Mouse (Mus musculus) limb, embryonic 12.5 days (tissue): Measurements from ENCODE around the gene Tjp2. TPM values are rescaled to one million over a fixed set of nuclear protein-coding genes. Genes with fewer than 3 reads are reported as not detected.

Source experiments
- ATAC-seq: fragments of 200-750 bp; cut with Nextera tagmentation; 2 replicates; pipeline ENCODE4 v1.8.0; 2017; ENCODE audit warnings: low read depth, moderate TSS enrichment; ENCODE audit not compliant: insufficient number of reproducible peaks, insufficient read depth, low FRiP score, low TSS enrichment
- H3K27ac ChIP-seq: fragments of 300-500 bp; sonication (generic); 2 replicates; pipeline ENCODE4 v1.5.1; 2016; ENCODE audit warnings: mild to moderate bottlenecking, moderate library complexity
- H3K27me3 ChIP-seq: fragments of 300-500 bp; sonication (generic); 2 replicates; pipeline ENCODE4 v1.6.1; 2016; ENCODE audit warnings: mild to moderate bottlenecking, moderate library complexity
- H3K36me3 ChIP-seq: fragments of 300-500 bp; sonication (generic); 2 replicates; pipeline ENCODE4 v1.6.1; 2016; ENCODE audit warnings: mild to moderate bottlenecking, moderate library complexity
- H3K4me1 ChIP-seq: fragments of 300-500 bp; sonication (generic); replicated peaks from 2 replicates; pipeline ENCODE4 v1.6.1; 2016
- H3K4me2 ChIP-seq: fragments of 300-500 bp; sonication (generic); 2 replicates; pipeline ENCODE4 v1.6.1; 2016; ENCODE audit warnings: mild to moderate bottlenecking, moderate library complexity
- H3K4me3 ChIP-seq: fragments of 300-500 bp; sonication (generic); replicated peaks from 2 replicates; pipeline ENCODE4 v1.5.1; 2016; ENCODE audit warnings: mild to moderate bottlenecking
- H3K9ac ChIP-seq: fragments of 300-500 bp; sonication (generic); replicated peaks from 2 replicates; pipeline ENCODE4 v1.6.1; 2016; ENCODE audit warnings: mild to moderate bottlenecking, moderate library complexity
- H3K9me3 ChIP-seq: fragments of 300-500 bp; sonication (generic); 2 replicates; pipeline ENCODE4 v1.6.1; 2016; ENCODE audit warnings: mild to moderate bottlenecking, moderate library complexity
- WGBS: fragments of 180-500 bp; shearing (Covaris S2); methylation state at CpG from one replicate; pipeline ENCODE4 v1.1.7; 2016; 5-methylcytosine and 5-hydroxymethylcytosine counted together
- polyA plus RNA-seq: library from polyadenylated mRNA; unstranded; fragments of >200 nt; fragmentation: Nextera tagmentation; extraction: Ambion mirVana; gene quantifications from 2 replicates; pipeline ENCODE4 v1.2.1, GENCODE M21; 2016

Gene Tjp2
- polyA plus RNA-seq, 1 experiment from 2014 or later: 28.6 TPM

GRCm38 (mm10) chr19:24176692-24177091, 48.1 kb downstream of the Tjp2 start:
- H3K36me3 ChIP-seq: no peaks in the 10 kb centered on the region
- no peaks in the 10 kb centered on the region for H3K27me3 ChIP-seq
- H3K9me3 ChIP-seq: no peaks in the 10 kb centered on the region
- H3K27ac ChIP-seq: no peak overlapping the region
- H3K4me3 ChIP-seq: no peak overlapping the region
- no peak overlapping the region for H3K4me2 ChIP-seq
- H3K9ac ChIP-seq: no peak overlapping the region
- ATAC-seq: no peak
- peaks cover 20% of the 10 kb centered on the region for H3K4me1 ChIP-seq
- WGBS: 85% methylated on average over 4 of the region's 4 CpGs

- Histone ChIP-seq H3K4me1 (peaks cover 20% of the 10 kb centered on the region), H3K4me3 (peak overlapping the region; percentile 77), H3K27me3 (no peaks in the 10 kb centered on the region), H3K9ac (peak overlapping the region; percentile 86; the same call in 1 of the 2 replicates), H3K9me3 (no peaks in the 10 kb centered on the region), H3K36me3 (no peaks in the 10 kb centered on the region), H3K27ac (no peak overlapping the region), H3K4me2 (peak overlapping the region; percentile 71)
- under 1% methylated on average over 13 of the region's 13 CpGs for WGBS
- no peak for ATAC-seq
Observed at GRCm38 (mm10) chr19:24174896-24175295, 49.9 kb downstream of the Tjp2 start.

GRCm38 (mm10) chr19:24173608-24174523, 51.0 kb downstream of the Tjp2 start:
- H3K9me3 ChIP-seq: no peaks in the 10 kb centered on the region

DNA sequence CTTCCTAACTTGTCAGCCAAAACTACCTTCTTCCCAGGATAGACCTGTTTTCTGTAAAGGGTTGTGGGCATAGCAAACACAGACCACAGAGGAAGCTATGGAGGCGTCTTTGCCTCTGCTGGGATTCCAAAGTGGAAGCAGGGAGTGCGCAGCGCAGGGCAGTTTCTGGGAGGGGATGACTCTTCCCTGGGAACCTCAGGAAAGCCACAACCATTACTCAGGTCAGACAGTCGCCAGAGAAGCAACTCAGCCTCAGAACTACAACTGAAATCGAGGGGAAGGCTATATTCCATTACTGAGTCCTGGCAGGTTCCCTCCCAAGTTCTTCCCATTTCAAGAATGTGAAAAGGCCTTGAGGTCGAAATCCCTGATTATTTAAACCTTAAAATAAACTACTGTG, 51.8 kb downstream of the Tjp2 start:
- no peak for ATAC-seq
- Histone ChIP-seq H3K4me3 (peak overlapping the region; percentile 77), H3K9me3 (no peaks in the 10 kb centered on the region), H3K4me2 (peak overlapping the region; percentile 71), H3K27me3 (no peaks in the 10 kb centered on the region), H3K36me3 (no peaks in the 10 kb centered on the region), H3K4me1 (peaks cover 20% of the 10 kb centered on the region), H3K27ac (no peak overlapping the region), H3K9ac (peak overlapping the region; percentile 40)
- 22% methylated on average over 6 of the region's 6 CpGs for WGBS

More at GRCm38 (mm10) chr19:24173608-24174523, 51.0 kb downstream of the Tjp2 start:
- Histone ChIP-seq H3K4me3 (peak overlapping the region; percentile 77), H3K4me1 (peaks cover 20% of the 10 kb centered on the region), H3K9ac (peak overlapping the region; percentile 86), H3K27ac (peak overlapping the region; percentile 78), H3K4me2 (peak overlapping the region; percentile 71), H3K36me3 (no peaks in the 10 kb centered on the region), H3K27me3 (no peaks in the 10 kb centered on the region)
- peak; percentile 90 for ATAC-seq
- WGBS: under 1% methylated on average over 103 of the region's 103 CpGs

- no peaks in the 10 kb centered on the region for H3K9me3 ChIP-seq
- no peaks in the 10 kb centered on the region for H3K36me3 ChIP-seq
- 71% methylated on average over 10 of the region's 10 CpGs for WGBS
Observed at GRCm38 (mm10) chr19:24168531-24168930, 56.3 kb downstream of the Tjp2 start.

GRCm38 (mm10) chr19:24166516-24167091, 58.2 kb downstream of the Tjp2 start:
- Histone ChIP-seq H3K27ac (peak overlapping the region; percentile 35; the same call in 1 of the 2 replicates), H3K4me3 (peak overlapping the region; percentile 16; the same call in 1 of the 2 replicates), H3K4me1 (peaks cover 32% of the 10 kb centered on the region), H3K9me3 (no peaks in the 10 kb centered on the region), H3K36me3 (no peaks in the 10 kb centered on the region), H3K27me3 (no peaks in the 10 kb centered on the region), H3K9ac (no peak overlapping the region), H3K4me2 (peak overlapping the region; percentile 43)
- no peak for ATAC-seq
- WGBS: 18% methylated on average over 17 of the region's 17 CpGs

More at GRCm38 (mm10) chr19:24168531-24168930, 56.3 kb downstream of the Tjp2 start:
- no peaks in the 10 kb centered on the region for H3K27me3 ChIP-seq
- H3K4me2 ChIP-seq: no peak overlapping the region
- no peak overlapping the region for H3K4me3 ChIP-seq
- H3K9ac ChIP-seq: no peak overlapping the region
- no peak overlapping the region for H3K27ac ChIP-seq
- peaks cover 44% of the 10 kb centered on the region for H3K4me1 ChIP-seq
- no peak for ATAC-seq

DNA sequence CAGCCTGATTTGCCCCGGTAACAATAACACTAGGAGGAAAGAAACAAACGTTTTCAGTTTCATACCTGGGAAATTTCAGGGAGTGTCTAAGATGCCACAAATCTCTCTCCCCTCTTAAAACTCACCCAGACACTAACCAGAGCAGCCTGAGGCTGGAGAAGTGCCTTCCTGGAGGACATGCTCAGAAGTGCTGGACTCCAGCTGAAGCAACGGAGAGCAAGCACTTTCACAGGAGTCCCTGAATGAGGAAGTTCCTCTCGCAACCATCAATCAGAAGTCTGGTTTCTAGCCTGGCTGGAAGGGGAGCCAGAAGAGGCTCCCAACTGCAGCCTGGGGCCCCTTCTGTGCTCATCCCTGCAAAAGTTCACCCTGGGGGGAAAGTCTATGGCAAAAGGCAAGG, 60.9 kb downstream of the Tjp2 start:
- Histone ChIP-seq H3K4me2 (no peak overlapping the region), H3K9ac (no peak overlapping the region), H3K27me3 (no peaks in the 10 kb centered on the region), H3K4me1 (peaks cover 40% of the 10 kb centered on the region), H3K36me3 (no peaks in the 10 kb centered on the region), H3K9me3 (no peaks in the 10 kb centered on the region), H3K4me3 (no peak overlapping the region), H3K27ac (peak overlapping the region; percentile 69)
- 20% methylated on average over 4 of the region's 4 CpGs for WGBS
- no peak for ATAC-seq

GRCm38 (mm10) chr19:24160460-24160859, 64.4 kb downstream of the Tjp2 start:
- no peak for ATAC-seq
- Histone ChIP-seq H3K27me3 (no peaks in the 10 kb centered on the region), H3K36me3 (no peaks in the 10 kb centered on the region), H3K27ac (peak overlapping the region; percentile 83), H3K4me3 (no peak overlapping the region), H3K9me3 (no peaks in the 10 kb centered on the region), H3K9ac (no peak overlapping the region), H3K4me2 (no peak overlapping the region), H3K4me1 (peaks cover 22% of the 10 kb centered on the region)
- 64% methylated on average over 8 of the region's 8 CpGs for WGBS

- Histone ChIP-seq H3K36me3 (no peaks in the 10 kb centered on the region), H3K4me1 (peaks cover 16% of the 10 kb centered on the region), H3K9ac (no peak overlapping the region), H3K9me3 (no peaks in the 10 kb centered on the region), H3K27me3 (no peaks in the 10 kb centered on the region), H3K4me3 (no peak overlapping the region), H3K4me2 (no peak overlapping the region), H3K27ac (no peak overlapping the region)
- WGBS: 60% methylated on average over 9 of the region's 9 CpGs
- ATAC-seq: no peak
Observed at GRCm38 (mm10) chr19:24159751-24160150, 65.1 kb downstream of the Tjp2 start.

- WGBS: 22% methylated on average over 9 of the region's 9 CpGs
- no peak overlapping the region for H3K4me3 ChIP-seq
- no peak for ATAC-seq
- H3K9ac ChIP-seq: no peak overlapping the region
- no peaks in the 10 kb centered on the region for H3K27me3 ChIP-seq
- H3K4me2 ChIP-seq: no peak overlapping the region
- H3K27ac ChIP-seq: no peak overlapping the region
- H3K4me1 ChIP-seq: peaks cover 14% of the 10 kb centered on the region
- H3K9me3 ChIP-seq: no peaks in the 10 kb centered on the region
- H3K36me3 ChIP-seq: no peaks in the 10 kb centered on the region
Observed at GRCm38 (mm10) chr19:24159334-24159733, 65.5 kb downstream of the Tjp2 start.

GRCm38 (mm10) chr19:24156067-24156455, 68.8 kb downstream of the Tjp2 start:
- ATAC-seq: no peak
- no peak overlapping the region for H3K9ac ChIP-seq
- no peaks in the 10 kb centered on the region for H3K36me3 ChIP-seq
- H3K9me3 ChIP-seq: no peaks in the 10 kb centered on the region
- no peak overlapping the region for H3K27ac ChIP-seq
- H3K4me1 ChIP-seq: peaks cover 7% of the 10 kb centered on the region; the same call in 1 of the 2 replicates
- H3K27me3 ChIP-seq: no peaks in the 10 kb centered on the region
- WGBS: 77% methylated on average over 6 of the region's 6 CpGs
- no peak overlapping the region for H3K4me3 ChIP-seq
- no peak overlapping the region for H3K4me2 ChIP-seq
